Mouse (Mus musculus) limb, embryonic 13.5 days (tissue): ENCODE measurements at regions not wholly inside any gene's neighbourhood (a gene's known extent, or its start where the extent isn't known, plus 50 kb on each side); places are given as distances from the start of the nearest gene placed in this dataset.

Experiments
- ATAC-seq: fragments of 200-750 bp; cut with Nextera tagmentation; 2 replicates; pipeline ENCODE4 v1.8.0; 2017; ENCODE audit warnings: low read depth, moderate number of reproducible peaks, moderate TSS enrichment; ENCODE audit not compliant: low FRiP score
- H3K27ac ChIP-seq: fragments of 300-500 bp; sonication (generic); 2 replicates; pipeline ENCODE4 v1.5.1; 2015; ENCODE audit warnings: inconsistent platforms, mild to moderate bottlenecking, moderate library complexity
- H3K27me3 ChIP-seq: fragments of 300-500 bp; sonication (generic); 2 replicates; pipeline ENCODE4 v1.6.1; 2015; ENCODE audit warnings: mild to moderate bottlenecking, inconsistent platforms
- H3K36me3 ChIP-seq: fragments of 300-500 bp; sonication (generic); 2 replicates; pipeline ENCODE4 v1.6.1; 2015; ENCODE audit warnings: inconsistent platforms, mild to moderate bottlenecking, moderate library complexity
- H3K4me1 ChIP-seq: fragments of 300-500 bp; sonication (generic); 2 replicates; pipeline ENCODE4 v1.6.1; 2015; ENCODE audit warnings: inconsistent platforms
- H3K4me2 ChIP-seq: fragments of 300-500 bp; sonication (generic); replicated peaks from 2 replicates; pipeline ENCODE4 v1.6.1; 2015; ENCODE audit warnings: inconsistent platforms, mild to moderate bottlenecking, moderate library complexity
- H3K4me3 ChIP-seq: fragments of 300-500 bp; sonication (generic); 2 replicates; pipeline ENCODE4 v1.5.1; 2015; ENCODE audit warnings: moderate library complexity, mild to moderate bottlenecking, inconsistent platforms
- H3K9ac ChIP-seq: fragments of 300-500 bp; sonication (generic); 2 replicates; pipeline ENCODE4 v1.6.1; 2015; ENCODE audit warnings: mild to moderate bottlenecking, inconsistent platforms
- H3K9me3 ChIP-seq: fragments of 300-500 bp; sonication (generic); 2 replicates; pipeline ENCODE4 v1.6.1; 2016; ENCODE audit warnings: inconsistent platforms
- WGBS: fragments of 180-500 bp; shearing (Covaris S2); methylation state at CpG from one replicate; pipeline ENCODE4 v1.1.7; 2015; 5-methylcytosine and 5-hydroxymethylcytosine counted together

GRCm38 (mm10) chr4:54704696-54705095 is 240.2 kb upstream of the Zfp462 start:
- H3K27ac ChIP-seq: no peak overlapping the region
- H3K4me1 ChIP-seq: no peaks in the 10 kb centered on the region
- H3K9me3 ChIP-seq: no peaks in the 10 kb centered on the region
- no peak overlapping the region for H3K9ac ChIP-seq
- H3K4me3 ChIP-seq: no peak overlapping the region
- no peaks in the 10 kb centered on the region for H3K36me3 ChIP-seq
- no peak overlapping the region for H3K4me2 ChIP-seq
- WGBS: 78% methylated on average over 5 of the region's 5 CpGs
- no peak for ATAC-seq
- no peaks in the 10 kb centered on the region for H3K27me3 ChIP-seq

- H3K9me3 ChIP-seq: no peaks in the 10 kb centered on the region
- no peak for ATAC-seq
- no peak overlapping the region for H3K9ac ChIP-seq
- no peaks in the 10 kb centered on the region for H3K36me3 ChIP-seq
- no peak overlapping the region for H3K27ac ChIP-seq
- H3K27me3 ChIP-seq: no peaks in the 10 kb centered on the region
- no peak overlapping the region for H3K4me3 ChIP-seq
- no peak overlapping the region for H3K4me2 ChIP-seq
- peaks cover 14% of the 10 kb centered on the region for H3K4me1 ChIP-seq
Observed at GRCm38 (mm10) chr4:54709751-54710150, 235.1 kb upstream of the Zfp462 start.

GRCm38 (mm10) chr4:54712929-54713328 is 231.9 kb upstream of the Zfp462 start:
- peak; percentile 88 for ATAC-seq
- WGBS: 42% methylated on average over 3 of the region's 3 CpGs

GRCm38 (mm10) chr4:54714612-54715342 is 230.1 kb upstream of the Zfp462 start:
- no peak overlapping the region for H3K4me2 ChIP-seq
- H3K27me3 ChIP-seq: no peaks in the 10 kb centered on the region
- WGBS: 82% methylated on average over 9 of the region's 9 CpGs
- no peak overlapping the region for H3K9ac ChIP-seq
- H3K4me1 ChIP-seq: peaks cover 14% of the 10 kb centered on the region
- H3K4me3 ChIP-seq: no peak overlapping the region
- H3K36me3 ChIP-seq: no peaks in the 10 kb centered on the region
- no peaks in the 10 kb centered on the region for H3K9me3 ChIP-seq
- no peak for ATAC-seq
- no peak overlapping the region for H3K27ac ChIP-seq

More at GRCm38 (mm10) chr4:54712929-54713328, 231.9 kb upstream of the Zfp462 start:
- H3K4me2 ChIP-seq: peak overlapping the region; percentile 20; the same call in 1 of the 2 replicates
- H3K4me3 ChIP-seq: no peak overlapping the region
- peaks cover 14% of the 10 kb centered on the region for H3K4me1 ChIP-seq
- no peaks in the 10 kb centered on the region for H3K36me3 ChIP-seq
- H3K27ac ChIP-seq: peak overlapping the region; percentile 11; the same call in 1 of the 2 replicates
- H3K9me3 ChIP-seq: no peaks in the 10 kb centered on the region
- no peaks in the 10 kb centered on the region for H3K27me3 ChIP-seq
- no peak overlapping the region for H3K9ac ChIP-seq

GRCm38 (mm10) chr4:54718083-54718482 is 226.8 kb upstream of the Zfp462 start:
- Histone ChIP-seq H3K9ac (no peak overlapping the region), H3K27ac (no peak overlapping the region), H3K36me3 (no peaks in the 10 kb centered on the region), H3K9me3 (no peaks in the 10 kb centered on the region), H3K4me2 (no peak overlapping the region), H3K27me3 (no peaks in the 10 kb centered on the region), H3K4me1 (peaks cover 13% of the 10 kb centered on the region), H3K4me3 (no peak overlapping the region)
- ATAC-seq: no peak
- WGBS: 83% methylated on average over 1 of the region's 1 CpGs

GRCm38 (mm10) chr4:54739001-54739400 is 205.8 kb upstream of the Zfp462 start:
- ATAC-seq: no peak
- Histone ChIP-seq H3K27ac (no peak overlapping the region), H3K4me1 (no peaks in the 10 kb centered on the region), H3K9ac (no peak overlapping the region), H3K27me3 (no peaks in the 10 kb centered on the region), H3K4me2 (no peak overlapping the region), H3K36me3 (no peaks in the 10 kb centered on the region), H3K4me3 (no peak overlapping the region), H3K9me3 (no peaks in the 10 kb centered on the region)
- WGBS: 78% methylated on average over 5 of the region's 5 CpGs

- ATAC-seq: no peak
- H3K36me3 ChIP-seq: no peaks in the 10 kb centered on the region
- 92% methylated on average over 2 of the region's 2 CpGs for WGBS
- H3K4me1 ChIP-seq: no peaks in the 10 kb centered on the region
- H3K27me3 ChIP-seq: no peaks in the 10 kb centered on the region
- no peak overlapping the region for H3K4me3 ChIP-seq
- no peak overlapping the region for H3K9ac ChIP-seq
- no peak overlapping the region for H3K4me2 ChIP-seq
- H3K27ac ChIP-seq: no peak overlapping the region
- no peaks in the 10 kb centered on the region for H3K9me3 ChIP-seq
Observed at GRCm38 (mm10) chr4:54751458-54751857, 193.4 kb upstream of the Zfp462 start.

- H3K4me2 ChIP-seq: no peak overlapping the region
- no peaks in the 10 kb centered on the region for H3K27me3 ChIP-seq
- 88% methylated on average over 4 of the region's 4 CpGs for WGBS
- no peaks in the 10 kb centered on the region for H3K9me3 ChIP-seq
- H3K27ac ChIP-seq: no peak overlapping the region
- H3K9ac ChIP-seq: no peak overlapping the region
- no peak overlapping the region for H3K4me3 ChIP-seq
- no peak for ATAC-seq
- H3K36me3 ChIP-seq: no peaks in the 10 kb centered on the region
- H3K4me1 ChIP-seq: peaks cover 14% of the 10 kb centered on the region
Observed at GRCm38 (mm10) chr4:54756441-54756840, 188.4 kb upstream of the Zfp462 start.

- Histone ChIP-seq H3K36me3 (no peaks in the 10 kb centered on the region), H3K4me3 (peak overlapping the region; percentile 17), H3K9ac (0 out of 2 replicates have a peak overlapping the region, but pooled peaks have one; percentile 20), H3K4me2 (peak overlapping the region; percentile 57), H3K27ac (no peak overlapping the region), H3K4me1 (peaks cover 14% of the 10 kb centered on the region), H3K9me3 (no peaks in the 10 kb centered on the region), H3K27me3 (no peaks in the 10 kb centered on the region)
- no peak for ATAC-seq
- whole genome bisulfite sequencing: 21% methylated on average over 19 of the region's 19 CpGs
Observed at GRCm38 (mm10) chr4:54757715-54758500, 186.9 kb upstream of the Zfp462 start.

- H3K9ac ChIP-seq: 0 out of 2 replicates have a peak overlapping the region, but pooled peaks have one; percentile 20
- peak overlapping the region; percentile 17 for H3K4me3 ChIP-seq
- WGBS: 14% methylated on average over 8 of the region's 8 CpGs
- H3K4me2 ChIP-seq: peak overlapping the region; percentile 57
- H3K36me3 ChIP-seq: no peaks in the 10 kb centered on the region
- H3K9me3 ChIP-seq: no peaks in the 10 kb centered on the region
- ATAC-seq: no peak
- H3K27ac ChIP-seq: no peak overlapping the region
- H3K27me3 ChIP-seq: no peaks in the 10 kb centered on the region
- H3K4me1 ChIP-seq: peaks cover 14% of the 10 kb centered on the region
Observed at GRCm38 (mm10) chr4:54758501-54758829, 186.4 kb upstream of the Zfp462 start.

- no peak overlapping the region for H3K27ac ChIP-seq
- no peak overlapping the region for H3K4me3 ChIP-seq
- H3K9me3 ChIP-seq: no peaks in the 10 kb centered on the region
- no peaks in the 10 kb centered on the region for H3K36me3 ChIP-seq
- 64% methylated on average over 5 of the region's 5 CpGs for WGBS
- H3K4me1 ChIP-seq: peaks cover 14% of the 10 kb centered on the region
- no peak for ATAC-seq
- no peaks in the 10 kb centered on the region for H3K27me3 ChIP-seq
- no peak overlapping the region for H3K9ac ChIP-seq
- no peak overlapping the region for H3K4me2 ChIP-seq
Observed at GRCm38 (mm10) chr4:54761257-54761656, 183.6 kb upstream of the Zfp462 start.

- no peaks in the 10 kb centered on the region for H3K36me3 ChIP-seq
- H3K4me1 ChIP-seq: no peaks in the 10 kb centered on the region; the same call in 1 of the 2 replicates
- H3K9ac ChIP-seq: no peak overlapping the region
- no peak overlapping the region for H3K4me2 ChIP-seq
- no peak overlapping the region for H3K4me3 ChIP-seq
- ATAC-seq: no peak
- no peaks in the 10 kb centered on the region for H3K9me3 ChIP-seq
- no peaks in the 10 kb centered on the region for H3K27me3 ChIP-seq
- 70% methylated on average over 1 of the region's 1 CpGs for WGBS
- no peak overlapping the region for H3K27ac ChIP-seq
Observed at GRCm38 (mm10) chr4:54765045-54765444, 179.8 kb upstream of the Zfp462 start.
